Mouse (Mus musculus) thymus, adult 2 months (tissue): Measurements from ENCODE around the gene Rpl5.
"Not testable (repeated sequence)": the region's sequence is repeated elsewhere in the genome, so short reads cannot be mapped to it uniquely, and the experiment has no call there.

ENCODE experiments used
- CTCF ChIP-seq: fragments of 200-500 bp; IDR thresholded peaks from 2 replicates; pipeline ENCODE4 v1.5.1; 2012; ENCODE audit warnings: mild to moderate bottlenecking, control low read depth, low read length, moderate library complexity, borderline replicate concordance; ENCODE audit not compliant: control insufficient read depth, poor library complexity, insufficient read depth; ENCODE audit errors: extremely low read depth
- POLR2A ChIP-seq: fragments of 200-500 bp; IDR thresholded peaks from 2 replicates; pipeline ENCODE4 v1.6.1; 2012; ENCODE audit warnings: mild to moderate bottlenecking, low read length, control low read depth, moderate library complexity; ENCODE audit not compliant: control insufficient read depth, poor library complexity, insufficient read depth; ENCODE audit errors: extremely low read depth

DNA sequence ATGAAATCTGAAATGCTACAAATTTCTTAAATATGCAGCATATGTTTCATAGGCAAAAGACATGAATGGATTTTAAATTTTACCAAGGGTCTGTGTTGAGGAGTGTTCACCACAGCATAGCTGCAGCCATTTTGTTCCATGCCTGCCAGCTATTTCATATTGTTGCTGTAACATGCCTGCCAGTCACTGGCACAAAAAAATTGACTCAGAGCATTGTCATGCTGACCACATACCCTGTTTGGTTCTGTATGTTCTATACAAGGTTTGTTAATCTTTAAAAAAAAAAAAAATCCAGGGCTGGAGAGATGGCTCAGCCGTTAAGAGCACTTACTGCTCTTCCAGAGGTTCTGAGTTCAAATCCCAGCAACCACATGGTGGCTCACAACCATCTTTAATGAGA lies 38.2 kb downstream of the Rpl5 start:
- TF ChIP-seq POLR2A, CTCF: not testable (repeated sequence)
